Mouse (Mus musculus) small intestine, adult 2 months (tissue): ENCODE data around the gene Defb23. TPM values are rescaled to one million over a fixed set of nuclear protein-coding genes. Genes with fewer than 3 reads are reported as not detected.

Source experiments
- H3K27ac ChIP-seq: fragments of 200-500 bp; 2 replicates; pipeline ENCODE4 v1.5.1; 2012; ENCODE audit warnings: low read depth, low read length, control low read depth, inconsistent platforms; ENCODE audit not compliant: insufficient read depth
- H3K27me3 ChIP-seq: fragments of 200-500 bp; 2 replicates; pipeline ENCODE4 v1.6.1; 2012; ENCODE audit warnings: mild to moderate bottlenecking, moderate library complexity, low read length, inconsistent platforms; ENCODE audit not compliant: control insufficient read depth, insufficient read depth
- H3K36me3 ChIP-seq: fragments of 200-500 bp; 2 replicates; pipeline ENCODE4 v1.6.1; 2012; ENCODE audit warnings: mild to moderate bottlenecking, low read length, control low read depth, inconsistent platforms; ENCODE audit not compliant: control insufficient read depth, insufficient read depth
- H3K4me1 ChIP-seq: fragments of 200-500 bp; 2 replicates; pipeline ENCODE4 v1.6.1; 2012; ENCODE audit warnings: low read length, inconsistent platforms, mixed read lengths; ENCODE audit not compliant: control insufficient read depth, insufficient read depth, insufficient read length
- H3K4me3 ChIP-seq: fragments of 200-500 bp; 2 replicates; pipeline ENCODE4 v1.5.1; 2012; ENCODE audit warnings: low read depth, mild to moderate bottlenecking, control low read depth, inconsistent platforms, low read length, moderate library complexity
- CTCF ChIP-seq: fragments of 200-500 bp; IDR thresholded peaks from 2 replicates; pipeline ENCODE4 v1.5.1; 2012; ENCODE audit warnings: low read depth, mild to moderate bottlenecking, control low read depth, inconsistent platforms, low read length, moderate library complexity, mixed read lengths; ENCODE audit not compliant: insufficient replicate concordance, insufficient read length; ENCODE audit errors: extremely low read depth
- POLR2A ChIP-seq: fragments of 200-500 bp; IDR thresholded peaks from 2 replicates; pipeline ENCODE4 v1.6.1; 2012; ENCODE audit warnings: low read depth, mild to moderate bottlenecking, control low read depth, inconsistent platforms, low read length, moderate library complexity
- whole genome bisulfite sequencing: fragments of 180-500 bp; shearing (Covaris S2); methylation state at CpG from one replicate; pipeline ENCODE4 v1.1.7; 2018; 5-methylcytosine and 5-hydroxymethylcytosine counted together
- polyA plus RNA-seq: library from polyadenylated mRNA; depleted of rRNA; stranded (reverse); fragments of >200 nt; gene quantifications from 2 replicates; pipeline ENCODE4 v1.2.3, GENCODE M21; 2012; rRNA removed

The Defb23 gene
- not detected in 2 replicates for polyA plus RNA-seq

- H3K27me3 ChIP-seq, result no peaks in the 10 kb centered on the region
- H3K36me3 ChIP-seq, result no peaks in the 10 kb centered on the region
- no peaks in the 10 kb centered on the region for H3K4me1 ChIP-seq
- 93% methylated on average over 3 of the region's 3 CpGs for WGBS
- H3K27ac ChIP-seq, result no peak within 1 kb of the TSS
- H3K4me3 ChIP-seq, result no peak within 1 kb of the TSS
- no peak for TF ChIP-seq CTCF
- TF ChIP-seq POLR2A, result no peak
Observed at GRCm38 (mm10) chr2:152464570-152465150, at the start of gene Defb23. Gene Defb23, minus strand, starts transcription at chr2:152464620.

DNA sequence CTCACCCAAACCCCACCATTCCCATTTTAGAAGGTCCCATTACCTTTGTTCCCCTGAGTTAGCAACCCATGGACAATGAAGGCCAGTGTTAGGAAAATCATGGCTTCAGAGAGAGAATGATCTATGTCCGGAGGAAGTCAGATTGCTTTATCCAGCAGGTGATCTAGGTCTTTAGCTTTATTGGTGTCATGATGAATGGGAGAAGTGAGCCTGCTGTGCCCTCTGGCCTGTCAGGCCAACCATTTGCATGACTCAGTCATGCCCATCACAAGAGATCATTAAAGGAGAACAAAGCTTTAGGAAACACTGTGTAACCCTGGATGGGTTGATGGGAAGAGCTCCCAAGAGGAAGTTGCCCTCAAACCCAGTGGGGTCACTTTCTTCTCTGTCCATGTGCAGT is 47.2 kb upstream of the Defb23 start, which contains the start of gene Defb26:
TSS of gene Defb26 (minus strand) at position 101 of the 400 bp plus-strand sequence.
- H3K36me3 ChIP-seq, result no peaks in the 10 kb centered on the region
- 77% methylated on average over 1 of the region's 1 CpGs for WGBS

GRCm38 (mm10) chr2:152503950-152504349 is 39.5 kb upstream of the Defb23 start:
- 68% methylated on average over 2 of the region's 2 CpGs for WGBS

More for the DNA sequence above, 47.2 kb upstream of the Defb23 start, which contains the start of gene Defb26:
- Histone ChIP-seq H3K27ac (no peak within 1 kb of the TSS), H3K4me1 (no peaks in the 10 kb centered on the region), H3K4me3 (no peak within 1 kb of the TSS), H3K27me3 (peaks cover 2% of the 10 kb centered on the region; the same call in 1 of the 2 replicates)
- TF ChIP-seq POLR2A (no peak), CTCF (no peak)

DNA sequence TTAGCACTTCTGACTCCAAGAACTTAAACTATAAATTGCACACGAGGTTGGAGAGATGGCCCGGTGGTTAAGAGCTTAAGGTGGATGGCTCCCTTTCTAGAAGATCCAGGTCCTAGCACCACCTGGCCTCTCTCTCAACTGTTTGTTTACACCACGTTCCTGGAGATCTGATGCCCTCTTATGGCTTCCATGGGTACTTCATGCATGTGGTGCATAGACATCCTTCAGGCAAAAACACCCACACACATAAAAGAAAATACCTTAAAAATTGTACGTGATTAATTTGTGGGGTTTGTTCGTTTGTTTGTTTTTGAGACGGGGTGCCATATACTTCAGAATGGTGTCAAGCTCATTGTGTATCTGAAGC is 36.4 kb upstream of the Defb23 start:
- Histone ChIP-seq H3K36me3 (no peaks in the 10 kb centered on the region), H3K4me1 (no peaks in the 10 kb centered on the region), H3K27ac (no peak overlapping the region), H3K27me3 (no peaks in the 10 kb centered on the region), H3K4me3 (no peak overlapping the region)
- no peak for TF ChIP-seq POLR2A
- no peak for TF ChIP-seq CTCF
- WGBS, result 72% methylated on average over 6 of the region's 6 CpGs

More at GRCm38 (mm10) chr2:152503950-152504349, 39.5 kb upstream of the Defb23 start:
- Histone ChIP-seq H3K4me1 (no peaks in the 10 kb centered on the region), H3K36me3 (no peaks in the 10 kb centered on the region), H3K27me3 (peaks cover 2% of the 10 kb centered on the region; the same call in 1 of the 2 replicates), H3K27ac (no peak overlapping the region), H3K4me3 (no peak overlapping the region)
- TF ChIP-seq CTCF (no peak), POLR2A (no peak)

- Histone ChIP-seq H3K4me1 (no peaks in the 10 kb centered on the region), H3K27me3 (no peaks in the 10 kb centered on the region), H3K36me3 (no peaks in the 10 kb centered on the region), H3K4me3 (no peak overlapping the region), H3K27ac (no peak overlapping the region)
- no peak for TF ChIP-seq POLR2A
- TF ChIP-seq CTCF, result no peak
- WGBS, result 47% methylated on average over 7 of the region's 7 CpGs
Observed at GRCm38 (mm10) chr2:152500204-152500862, 35.9 kb upstream of the Defb23 start.

- WGBS, result 69% methylated on average over 6 of the region's 6 CpGs
- no peaks in the 10 kb centered on the region for H3K36me3 ChIP-seq
- H3K4me1 ChIP-seq, result no peaks in the 10 kb centered on the region
- H3K4me3 ChIP-seq, result no peak overlapping the region
- TF ChIP-seq CTCF (no peak), POLR2A (no peak)
- no peak overlapping the region for H3K27ac ChIP-seq
- H3K27me3 ChIP-seq, result no peaks in the 10 kb centered on the region
Observed at GRCm38 (mm10) chr2:152498020-152498419, 33.6 kb upstream of the Defb23 start.

- H3K4me1 ChIP-seq, result no peaks in the 10 kb centered on the region
- H3K36me3 ChIP-seq, result no peaks in the 10 kb centered on the region
- H3K4me3 ChIP-seq, result no peak overlapping the region
- no peaks in the 10 kb centered on the region for H3K27me3 ChIP-seq
- H3K27ac ChIP-seq, result no peak overlapping the region
- 75% methylated on average over 6 of the region's 6 CpGs for WGBS
- no peak for TF ChIP-seq CTCF
- no peak for TF ChIP-seq POLR2A
Observed at GRCm38 (mm10) chr2:152493151-152493550, 28.7 kb upstream of the Defb23 start.
